18 mouse cellular contexts compared by ENCODE assay signal in genomic region chr2:57960786-57961185, GRCm38 (mm10). TPM values are rescaled to one million over a fixed set of nuclear protein-coding genes. Genes with fewer than 3 reads are reported as not detected.
DNase-seq lines count a peak whose midpoint lies in the region; ATAC-seq and TF ChIP-seq lines count a peak whose summit lies in the region.
"Had no signal": no experiment of that assay in that cellular context is flagged by ENCODE, and none has a peak within 500 bp of the region (broad histone marks: within the 10 kb centered on the region; RNA-seq: fewer than 3 reads in every experiment).

No protein-coding gene starts in this region.

- no peak overlapping the region for H3K4me3 ChIP-seq in stomach, postnatal 0 days (ENCODE audit: low read depth, low read length)
- H3K4me3 ChIP-seq: forebrain, embryonic 13.5 days; heart, adult 2 months; hindbrain, embryonic 13.5 days; intestine, embryonic 15.5 days; limb, embryonic 15.5 days; midbrain, embryonic 10.5 days had no signal

- TF ChIP-seq CTCF in stomach, postnatal 0 days (IDR thresholded peaks at IDR 0.05; ENCODE audit: low read depth) = no peak

- ATAC-seq in cerebellum, adult (ENCODE audit: insufficient number of reproducible peaks, low FRiP score, low TSS enrichment) = peak; percentile 96
- ATAC-seq in stomach, postnatal 0 days (ENCODE audit: low FRiP score, low TSS enrichment) = no peak
- ATAC-seq: forebrain, embryonic 13.5 days; intestine, embryonic 15.5 days; liver, postnatal 0 days had no signal

- no peaks in the 10 kb centered on the region for H3K9me3 ChIP-seq in stomach, postnatal 0 days (ENCODE audit: control insufficient read depth, low read length)
- H3K9me3 ChIP-seq: forebrain, embryonic 13.5 days; hindbrain, embryonic 13.5 days; intestine, embryonic 15.5 days; limb, embryonic 15.5 days; midbrain, embryonic 10.5 days had no signal

- no peak for DNase-seq in cerebellum, postnatal 4 days (ENCODE audit: low spot score in 2 of 2)
- DNase-seq in left cerebral cortex, postnatal 36 days (ENCODE audit: low spot score in 2 of 2) = peak; percentile 14 to 15
- no peak for DNase-seq in left cerebral cortex, adult 11 months (ENCODE audit: low spot score)
- peak; percentile 65 to 71 for DNase-seq in cerebellum, postnatal 10 days
- peak; percentile 40 for DNase-seq in telencephalon, adult 2 months (ENCODE audit: low read depth, low spot score)
- no peak for DNase-seq in stomach, postnatal 0 days (ENCODE audit: low spot score)
- DNase-seq in embryo, embryonic 10.5 days (ENCODE audit: low spot score) = no peak
- DNase-seq: heart, adult 2 months; liver, postnatal 0 days; retina, postnatal 1 day had no signal

- H3K36me3 ChIP-seq in stomach, postnatal 0 days (ENCODE audit: control insufficient read depth, insufficient read depth, low read length) = no peaks in the 10 kb centered on the region
- H3K36me3 ChIP-seq: hindbrain, embryonic 13.5 days; intestine, embryonic 15.5 days; limb, embryonic 15.5 days; midbrain, embryonic 10.5 days had no signal

- H3K9ac ChIP-seq in stomach, postnatal 0 days (ENCODE audit: low read length) = no peak overlapping the region
- H3K9ac ChIP-seq: forebrain, embryonic 13.5 days; hindbrain, embryonic 13.5 days; intestine, embryonic 15.5 days; limb, embryonic 15.5 days; liver, postnatal 0 days had no signal

- intact Hi-C loops in left cerebral cortex, postnatal 36 days (cut with DNase I) = no loop called here

- H3K27me3 ChIP-seq in stomach, postnatal 0 days (ENCODE audit: control insufficient read depth, insufficient read depth, low read length) = no peaks in the 10 kb centered on the region
- H3K27me3 ChIP-seq: forebrain, embryonic 13.5 days; hindbrain, embryonic 13.5 days; intestine, embryonic 15.5 days; limb, embryonic 15.5 days had no signal

- no peak overlapping the region for H3K4me2 ChIP-seq in stomach, postnatal 0 days (replicated peaks; ENCODE audit: low read depth)
- H3K4me2 ChIP-seq: forebrain, embryonic 13.5 days; hindbrain, embryonic 13.5 days; intestine, embryonic 15.5 days; limb, embryonic 15.5 days had no signal

- H3K27ac ChIP-seq in stomach, postnatal 0 days (replicated peaks) = no peak overlapping the region
- H3K27ac ChIP-seq: forebrain, embryonic 13.5 days; heart, adult 2 months; hindbrain, embryonic 13.5 days; intestine, embryonic 15.5 days; kidney, postnatal 0 days; limb, embryonic 15.5 days; midbrain, embryonic 10.5 days had no signal

- 76% methylated on average over 5 of the region's 5 CpGs for WGBS in stomach, postnatal 0 days

- no peak for TF ChIP-seq EP300 in stomach, postnatal 0 days (optimal IDR thresholded peaks at IDR 0.05)

- no peaks in the 10 kb centered on the region for H3K4me1 ChIP-seq in stomach, postnatal 0 days (replicated peaks; ENCODE audit: control insufficient read depth, insufficient read depth)
- H3K4me1 ChIP-seq: forebrain, embryonic 13.5 days; hindbrain, embryonic 13.5 days; intestine, embryonic 15.5 days; limb, embryonic 15.5 days; midbrain, embryonic 10.5 days had no signal

RNA-seq across cellular contexts. Expression of gene Galnt5, which starts 36.9 kb away (rescaled TPM):
- total RNA-seq in left cerebral cortex, postnatal 36 days (2021) = not detected
- 2.1 and 2.5 TPM in 2 replicates for polyA plus RNA-seq in stomach, postnatal 0 days (2015; fragmentation: Nextera tagmentation; extraction: Ambion mirVana)
- total RNA-seq: heart, adult 2 months; neutrophil, adult 5-6 weeks had no signal
- polyA plus RNA-seq: forebrain, embryonic 13.5 days; hindbrain, embryonic 13.5 days; liver, postnatal 0 days had no signal

Comparison
In these comparisons a context has a peak if more than half of its experiments do, and no peak if none do; other contexts are left out.
1. DNase-seq: peak in left cerebral cortex, postnatal 36 days (2 of 2), cerebellum, postnatal 10 days (2 of 2) and telencephalon, adult 2 months (single experiment); none in cerebellum, postnatal 4 days (0 of 2), left cerebral cortex, adult 11 months (single experiment), stomach, postnatal 0 days (single experiment) and embryo, embryonic 10.5 days (single experiment).